Mouse (Mus musculus): ENCODE data around the gene Yif1a.
A peak's percentile ranks its signal among the peaks of the same experiment; 100 is the strongest.

Yif1a gene

GRCm38 (mm10) chr19:5087884-5088728 is at the start of gene Yif1a:
Gene Yif1a (plus strand): TSS chr19:5088538.
- peak; percentile 98 for DNase-seq (ENCODE audit: low spot score)

GRCm38 (mm10) chr19:5038709-5039156 is 49.6 kb upstream of the Yif1a start, which contains the start of the genes B4gat1 and AC124502.3:
Gene B4gat1 (plus strand): TSS chr19:5038826.
Gene AC124502.3 (plus strand): TSS chr19:5038891.
- DNase-seq (ENCODE audit: low spot score): peak; percentile 97

- DNase-seq (ENCODE audit: low spot score): peak; percentile 43
Measured at GRCm38 (mm10) chr19:5039301-5040114, 48.8 kb upstream of the Yif1a start.

GRCm38 (mm10) chr19:5040862-5041523 is 47.3 kb upstream of the Yif1a start, which contains the start of gene Brms1:
Gene Brms1 (plus strand): TSS chr19:5041354.
- DNase-seq (ENCODE audit: low spot score): peak; percentile 99

- DNase-seq (ENCODE audit: low spot score): no peak
Measured at GRCm38 (mm10) chr19:5041588-5041987, 46.8 kb upstream of the Yif1a start.

- DNase-seq (ENCODE audit: low spot score): no peak
Measured at GRCm38 (mm10) chr19:5045531-5045930, 42.8 kb upstream of the Yif1a start.

GRCm38 (mm10) chr19:5048138-5049056 is 39.9 kb upstream of the Yif1a start:
- no peak for DNase-seq (ENCODE audit: low spot score)

GRCm38 (mm10) chr19:5049325-5049724 is 39.0 kb upstream of the Yif1a start:
- no peak for DNase-seq (ENCODE audit: low spot score)

GRCm38 (mm10) chr19:5050047-5050905 is 38.1 kb upstream of the Yif1a start, which contains the start of gene Rin1:
Gene Rin1 (plus strand): TSS chr19:5050481.
- DNase-seq (ENCODE audit: low spot score): peak; percentile 74

GRCm38 (mm10) chr19:5051031-5051430 is 37.3 kb upstream of the Yif1a start:
- peak; percentile 64 for DNase-seq (ENCODE audit: low spot score)

- DNase-seq (ENCODE audit: low spot score): no peak
Measured at GRCm38 (mm10) chr19:5051515-5051914, 36.8 kb upstream of the Yif1a start.

GRCm38 (mm10) chr19:5052166-5052822 is 36.0 kb upstream of the Yif1a start:
- no peak for DNase-seq (ENCODE audit: low spot score)

GRCm38 (mm10) chr19:5052853-5053252 is 35.5 kb upstream of the Yif1a start:
- no peak for DNase-seq (ENCODE audit: low spot score)

- DNase-seq (ENCODE audit: low spot score): peak; percentile 70
Measured at GRCm38 (mm10) chr19:5053909-5054308, 34.4 kb upstream of the Yif1a start.

GRCm38 (mm10) chr19:5056251-5056650 is 32.1 kb upstream of the Yif1a start:
- peak; percentile 71 for DNase-seq (ENCODE audit: low spot score)

- DNase-seq (ENCODE audit: low spot score): no peak
Measured at GRCm38 (mm10) chr19:5057876-5058775, 30.2 kb upstream of the Yif1a start.

- peak; percentile 74 for DNase-seq (ENCODE audit: low spot score)
Measured at GRCm38 (mm10) chr19:5058801-5059771, 29.3 kb upstream of the Yif1a start.
